Mouse (Mus musculus) stomach, embryonic 16.5 days (tissue): ENCODE measurements at regions not wholly inside any gene's neighbourhood (a gene's known extent, or its start where the extent isn't known, plus 50 kb on each side); places are given as distances from the start of the nearest gene placed in this dataset.

Source experiments
- ATAC-seq: fragments of 200-750 bp; cut with Nextera tagmentation; 2 replicates; pipeline ENCODE4 v1.8.0; 2017; ENCODE audit warnings: moderate number of reproducible peaks, moderate TSS enrichment; ENCODE audit not compliant: insufficient read depth, low FRiP score
- H3K27ac ChIP-seq: fragments of 300-500 bp; sonication (generic); 2 replicates; pipeline ENCODE4 v1.5.1; 2014; ENCODE audit warnings: low read length
- H3K27me3 ChIP-seq: fragments of 300-500 bp; sonication (generic); 2 replicates; pipeline ENCODE4 v1.6.1; 2014; ENCODE audit warnings: low read length, control low read depth, mixed read lengths; ENCODE audit not compliant: control insufficient read depth, insufficient read depth
- H3K36me3 ChIP-seq: fragments of 300-500 bp; sonication (generic); 2 replicates; pipeline ENCODE4 v1.6.1; 2014; ENCODE audit warnings: low read length; ENCODE audit not compliant: control insufficient read depth, insufficient read depth
- H3K4me1 ChIP-seq: fragments of 300-500 bp; sonication (generic); 2 replicates; pipeline ENCODE4 v1.6.1; 2014; ENCODE audit warnings: low read length, control low read depth, mixed read lengths; ENCODE audit not compliant: control insufficient read depth, insufficient read depth
- H3K4me2 ChIP-seq: fragments of 300-500 bp; sonication (generic); 2 replicates; pipeline ENCODE4 v1.6.1; 2014; ENCODE audit warnings: low read depth, low read length, mixed read lengths
- H3K4me3 ChIP-seq: fragments of 300-500 bp; sonication (generic); replicated peaks from 2 replicates; pipeline ENCODE4 v1.5.1; 2014; ENCODE audit warnings: mild to moderate bottlenecking, low read length
- H3K9ac ChIP-seq: fragments of 300-500 bp; sonication (generic); 2 replicates; pipeline ENCODE4 v1.6.1; 2014; ENCODE audit warnings: low read length
- H3K9me3 ChIP-seq: fragments of 300-500 bp; sonication (generic); replicated peaks from 2 replicates; pipeline ENCODE4 v1.6.1; 2016; ENCODE audit warnings: low read length, control low read depth; ENCODE audit not compliant: control insufficient read depth
- WGBS: fragments of 180-500 bp; shearing (Covaris S2); extraction: QIAGEN DNeasy Blood & Tissue Kit; methylation state at CpG from one replicate; pipeline ENCODE4 v1.1.7; 2014; 5-methylcytosine and 5-hydroxymethylcytosine counted together

GRCm38 (mm10) chr4:30776816-30777442 lies 1187.0 kb upstream of the Map3k7 start:
- no peak overlapping the region for H3K4me2 ChIP-seq
- no peak overlapping the region for H3K27ac ChIP-seq
- no peak overlapping the region for H3K9ac ChIP-seq
- H3K36me3 ChIP-seq, result no peaks in the 10 kb centered on the region
- no peaks in the 10 kb centered on the region for H3K27me3 ChIP-seq
- 78% methylated on average over 2 of the region's 2 CpGs for WGBS
- H3K9me3 ChIP-seq, result no peaks in the 10 kb centered on the region
- no peaks in the 10 kb centered on the region for H3K4me1 ChIP-seq
- H3K4me3 ChIP-seq, result no peak overlapping the region
- ATAC-seq, result no peak

- no peaks in the 10 kb centered on the region for H3K4me1 ChIP-seq
- ATAC-seq, result no peak
- WGBS, result 67% methylated on average over 2 of the region's 2 CpGs
- H3K9ac ChIP-seq, result no peak overlapping the region
- H3K27me3 ChIP-seq, result no peaks in the 10 kb centered on the region
- H3K4me3 ChIP-seq, result no peak overlapping the region
- no peak overlapping the region for H3K27ac ChIP-seq
- H3K4me2 ChIP-seq, result no peak overlapping the region
- H3K36me3 ChIP-seq, result no peaks in the 10 kb centered on the region
- no peaks in the 10 kb centered on the region for H3K9me3 ChIP-seq
Measured at GRCm38 (mm10) chr4:30781649-30782048, 1182.2 kb upstream of the Map3k7 start.

GRCm38 (mm10) chr4:30789976-30790657 lies 1173.8 kb upstream of the Map3k7 start:
- Histone ChIP-seq H3K9me3 (no peaks in the 10 kb centered on the region), H3K4me2 (no peak overlapping the region), H3K4me1 (no peaks in the 10 kb centered on the region), H3K4me3 (no peak overlapping the region), H3K27ac (no peak overlapping the region), H3K27me3 (no peaks in the 10 kb centered on the region), H3K9ac (no peak overlapping the region), H3K36me3 (no peaks in the 10 kb centered on the region)
- no peak for ATAC-seq
- WGBS, result 28% methylated on average over 5 of the region's 5 CpGs

GRCm38 (mm10) chr4:30809798-30810197 lies 1154.1 kb upstream of the Map3k7 start:
- H3K4me2 ChIP-seq, result no peak overlapping the region
- no peak overlapping the region for H3K4me3 ChIP-seq
- no peak overlapping the region for H3K27ac ChIP-seq
- H3K4me1 ChIP-seq, result no peaks in the 10 kb centered on the region
- no peak overlapping the region for H3K9ac ChIP-seq
- ATAC-seq, result no peak
- H3K9me3 ChIP-seq, result no peaks in the 10 kb centered on the region
- no peaks in the 10 kb centered on the region for H3K36me3 ChIP-seq
- H3K27me3 ChIP-seq, result no peaks in the 10 kb centered on the region

GRCm38 (mm10) chr4:30855361-30856056 lies 1108.4 kb upstream of the Map3k7 start:
- WGBS, result 57% methylated on average over 5 of the region's 5 CpGs
- Histone ChIP-seq H3K4me3 (no peak overlapping the region), H3K4me1 (no peaks in the 10 kb centered on the region), H3K4me2 (no peak overlapping the region), H3K36me3 (no peaks in the 10 kb centered on the region), H3K9ac (no peak overlapping the region), H3K27me3 (no peaks in the 10 kb centered on the region), H3K9me3 (no peaks in the 10 kb centered on the region), H3K27ac (no peak overlapping the region)
- ATAC-seq, result no peak

GRCm38 (mm10) chr4:30904966-30905365 lies 1058.9 kb upstream of the Map3k7 start:
- Histone ChIP-seq H3K9ac (no peak overlapping the region), H3K36me3 (no peaks in the 10 kb centered on the region), H3K27me3 (no peaks in the 10 kb centered on the region), H3K4me2 (no peak overlapping the region), H3K27ac (no peak overlapping the region), H3K4me1 (no peaks in the 10 kb centered on the region), H3K4me3 (no peak overlapping the region), H3K9me3 (no peaks in the 10 kb centered on the region)
- WGBS, result 71% methylated on average over 2 of the region's 2 CpGs
- ATAC-seq, result no peak

GRCm38 (mm10) chr4:30922944-30923343 lies 1041.0 kb upstream of the Map3k7 start:
- Histone ChIP-seq H3K4me2 (no peak overlapping the region), H3K9me3 (no peaks in the 10 kb centered on the region), H3K36me3 (no peaks in the 10 kb centered on the region), H3K4me3 (no peak overlapping the region), H3K27ac (no peak overlapping the region), H3K27me3 (no peaks in the 10 kb centered on the region), H3K4me1 (no peaks in the 10 kb centered on the region), H3K9ac (no peak overlapping the region)
- 82% methylated on average over 4 of the region's 4 CpGs for WGBS
- no peak for ATAC-seq

- no peaks in the 10 kb centered on the region for H3K27me3 ChIP-seq
- ATAC-seq, result no peak
- no peaks in the 10 kb centered on the region for H3K36me3 ChIP-seq
- H3K4me1 ChIP-seq, result no peaks in the 10 kb centered on the region
- H3K9me3 ChIP-seq, result no peaks in the 10 kb centered on the region
- H3K4me3 ChIP-seq, result no peak overlapping the region
- no peak overlapping the region for H3K9ac ChIP-seq
- no peak overlapping the region for H3K27ac ChIP-seq
- WGBS, result 67% methylated on average over 3 of the region's 3 CpGs
- no peak overlapping the region for H3K4me2 ChIP-seq
Measured at GRCm38 (mm10) chr4:30932358-30932757, 1031.5 kb upstream of the Map3k7 start.
